Mouse (Mus musculus): ENCODE data around the gene Tgfb3. TPM values are rescaled to one million over a fixed set of nuclear protein-coding genes. Genes with fewer than 3 reads are reported as not detected.

Tgfb3 gene
- polyA plus RNA-seq, 1 experiment: 0.38 TPM

- TF ChIP-seq GATA1 (IDR thresholded peaks at IDR 0.05; ENCODE audit: borderline replicate concordance, low read length) (no peak), FLI1 (IDR thresholded peaks at IDR 0.05; ENCODE audit: low read length) (no peak)
Observed at GRCm38 (mm10) chr12:86023081-86023871, 55.6 kb downstream of the Tgfb3 start.

GRCm38 (mm10) chr12:86022282-86022984, 56.4 kb downstream of the Tgfb3 start:
- Histone ChIP-seq H3K9me3 (no peaks in the 10 kb centered on the region), H3K4me1 (peaks cover 16% of the 10 kb centered on the region), H3K27me3 (replicated peaks) (no peaks in the 10 kb centered on the region), H3K4me3 (replicated peaks) (no peak overlapping the region), H3K36me3 (replicated peaks; ENCODE audit: low read length) (peaks cover 38% of the 10 kb centered on the region)
- TF ChIP-seq FLI1 (IDR thresholded peaks at IDR 0.05; ENCODE audit: low read length) (no peak), GATA1 (IDR thresholded peaks at IDR 0.05; ENCODE audit: borderline replicate concordance, low read length) (no peak)

More at GRCm38 (mm10) chr12:86023081-86023871, 55.6 kb downstream of the Tgfb3 start:
- H3K36me3 ChIP-seq (replicated peaks; ENCODE audit: low read length): peaks cover 38% of the 10 kb centered on the region
- H3K4me1 ChIP-seq: peaks cover 16% of the 10 kb centered on the region
- H3K27me3 ChIP-seq (replicated peaks): no peaks in the 10 kb centered on the region
- no peak overlapping the region for H3K4me3 ChIP-seq (replicated peaks)
- no peaks in the 10 kb centered on the region for H3K9me3 ChIP-seq

GRCm38 (mm10) chr12:86021583-86021982, 57.3 kb downstream of the Tgfb3 start:
- H3K4me3 ChIP-seq (replicated peaks): no peak overlapping the region
- H3K9me3 ChIP-seq: no peaks in the 10 kb centered on the region
- peaks cover 38% of the 10 kb centered on the region for H3K36me3 ChIP-seq (replicated peaks; ENCODE audit: low read length)
- peaks cover 23% of the 10 kb centered on the region for H3K4me1 ChIP-seq
- no peaks in the 10 kb centered on the region for H3K27me3 ChIP-seq (replicated peaks)
- no peak for TF ChIP-seq GATA1 (IDR thresholded peaks at IDR 0.05; ENCODE audit: borderline replicate concordance, low read length)
- TF ChIP-seq FLI1 (IDR thresholded peaks at IDR 0.05; ENCODE audit: low read length): no peak

GRCm38 (mm10) chr12:86017360-86017759, 61.5 kb downstream of the Tgfb3 start:
- Histone ChIP-seq H3K36me3 (replicated peaks; ENCODE audit: low read length) (peaks cover 49% of the 10 kb centered on the region), H3K27me3 (replicated peaks) (no peaks in the 10 kb centered on the region), H3K9me3 (no peaks in the 10 kb centered on the region), H3K4me1 (peaks cover 14% of the 10 kb centered on the region), H3K4me3 (replicated peaks) (no peak overlapping the region)
- TF ChIP-seq FLI1 (IDR thresholded peaks at IDR 0.05; ENCODE audit: low read length): no peak
- no peak for TF ChIP-seq GATA1 (IDR thresholded peaks at IDR 0.05; ENCODE audit: borderline replicate concordance, low read length)

GRCm38 (mm10) chr12:86015114-86015513, 63.7 kb downstream of the Tgfb3 start:
- peaks cover 11% of the 10 kb centered on the region for H3K4me1 ChIP-seq
- H3K27me3 ChIP-seq (replicated peaks): peaks cover 2% of the 10 kb centered on the region
- no peak overlapping the region for H3K4me3 ChIP-seq (replicated peaks)
- peaks cover 36% of the 10 kb centered on the region for H3K36me3 ChIP-seq (replicated peaks; ENCODE audit: low read length)
- H3K9me3 ChIP-seq: no peaks in the 10 kb centered on the region
- TF ChIP-seq FLI1 (IDR thresholded peaks at IDR 0.05; ENCODE audit: low read length) (no peak), GATA1 (IDR thresholded peaks at IDR 0.05; ENCODE audit: borderline replicate concordance, low read length) (no peak)

GRCm38 (mm10) chr12:86014621-86015020, 64.2 kb downstream of the Tgfb3 start:
- H3K4me1 ChIP-seq: peaks cover 11% of the 10 kb centered on the region
- TF ChIP-seq GATA1 (IDR thresholded peaks at IDR 0.05; ENCODE audit: borderline replicate concordance, low read length): no peak
- no peak for TF ChIP-seq FLI1 (IDR thresholded peaks at IDR 0.05; ENCODE audit: low read length)
- H3K36me3 ChIP-seq (replicated peaks; ENCODE audit: low read length): peaks cover 35% of the 10 kb centered on the region
- H3K9me3 ChIP-seq: no peaks in the 10 kb centered on the region
- H3K27me3 ChIP-seq (replicated peaks): peaks cover 2% of the 10 kb centered on the region
- no peak overlapping the region for H3K4me3 ChIP-seq (replicated peaks)

- Histone ChIP-seq H3K4me3 (replicated peaks) (no peak overlapping the region), H3K27me3 (replicated peaks) (peaks cover 2% of the 10 kb centered on the region), H3K9me3 (no peaks in the 10 kb centered on the region), H3K36me3 (replicated peaks; ENCODE audit: low read length) (peaks cover 35% of the 10 kb centered on the region), H3K4me1 (peaks cover 12% of the 10 kb centered on the region)
- TF ChIP-seq GATA1 (IDR thresholded peaks at IDR 0.05; ENCODE audit: borderline replicate concordance, low read length) (no peak), FLI1 (IDR thresholded peaks at IDR 0.05; ENCODE audit: low read length) (no peak)
Observed at GRCm38 (mm10) chr12:86014174-86014573, 64.7 kb downstream of the Tgfb3 start.

GRCm38 (mm10) chr12:86012195-86012594, 66.6 kb downstream of the Tgfb3 start:
- Histone ChIP-seq H3K4me1 (peaks cover 31% of the 10 kb centered on the region), H3K4me3 (replicated peaks) (no peak overlapping the region), H3K27me3 (replicated peaks) (peaks cover 6% of the 10 kb centered on the region), H3K9me3 (no peaks in the 10 kb centered on the region), H3K36me3 (replicated peaks; ENCODE audit: low read length) (peaks cover 35% of the 10 kb centered on the region)
- TF ChIP-seq GATA1 (IDR thresholded peaks at IDR 0.05; ENCODE audit: borderline replicate concordance, low read length) (no peak), FLI1 (IDR thresholded peaks at IDR 0.05; ENCODE audit: low read length) (no peak)

- Histone ChIP-seq H3K9me3 (no peaks in the 10 kb centered on the region), H3K27me3 (replicated peaks) (peaks cover 8% of the 10 kb centered on the region), H3K4me3 (replicated peaks) (no peak overlapping the region), H3K4me1 (peaks cover 22% of the 10 kb centered on the region), H3K36me3 (replicated peaks; ENCODE audit: low read length) (peaks cover 30% of the 10 kb centered on the region)
- TF ChIP-seq FLI1 (IDR thresholded peaks at IDR 0.05; ENCODE audit: low read length): no peak
- TF ChIP-seq GATA1 (IDR thresholded peaks at IDR 0.05; ENCODE audit: borderline replicate concordance, low read length): no peak
Observed at GRCm38 (mm10) chr12:86010656-86011055, 68.2 kb downstream of the Tgfb3 start.

- H3K36me3 ChIP-seq (replicated peaks; ENCODE audit: low read length): peaks cover 4% of the 10 kb centered on the region
- H3K4me3 ChIP-seq (replicated peaks): no peak overlapping the region
- H3K9me3 ChIP-seq: no peaks in the 10 kb centered on the region
- H3K27me3 ChIP-seq (replicated peaks): peaks cover 8% of the 10 kb centered on the region
- peaks cover 22% of the 10 kb centered on the region for H3K4me1 ChIP-seq
- TF ChIP-seq GATA1 (IDR thresholded peaks at IDR 0.05; ENCODE audit: borderline replicate concordance, low read length) (no peak), FLI1 (IDR thresholded peaks at IDR 0.05; ENCODE audit: low read length) (no peak)
Observed at GRCm38 (mm10) chr12:86007377-86007776, 71.5 kb downstream of the Tgfb3 start.

Other genes starting within 250 kb of the Tgfb3 start
- gene Ift43, start 3.5 kb upstream of the Tgfb3 start, polyA plus RNA-seq (2012; ENCODE audit: insufficient read depth, low replicate concordance): 4.1 TPM in 1 of 2 replicates, not detected in the other
- gene Gpatch2l, start 162.8 kb upstream of the Tgfb3 start, polyA plus RNA-seq (2012; ENCODE audit: insufficient read depth, low replicate concordance): 2.9 TPM in 1 of 2 replicates, not detected in the other